Mouse (Mus musculus): ENCODE results near the gene Gm45140. TPM values are rescaled to one million over a fixed set of nuclear protein-coding genes. Genes with fewer than 3 reads are reported as not detected.
"Not testable (repeated sequence)": the region's sequence is repeated elsewhere in the genome, so short reads cannot be mapped to it uniquely, and the experiment has no call there.

The Gm45140 gene
- polyA plus RNA-seq, 1 experiment from 2014 or later = 2.1 TPM

DNA sequence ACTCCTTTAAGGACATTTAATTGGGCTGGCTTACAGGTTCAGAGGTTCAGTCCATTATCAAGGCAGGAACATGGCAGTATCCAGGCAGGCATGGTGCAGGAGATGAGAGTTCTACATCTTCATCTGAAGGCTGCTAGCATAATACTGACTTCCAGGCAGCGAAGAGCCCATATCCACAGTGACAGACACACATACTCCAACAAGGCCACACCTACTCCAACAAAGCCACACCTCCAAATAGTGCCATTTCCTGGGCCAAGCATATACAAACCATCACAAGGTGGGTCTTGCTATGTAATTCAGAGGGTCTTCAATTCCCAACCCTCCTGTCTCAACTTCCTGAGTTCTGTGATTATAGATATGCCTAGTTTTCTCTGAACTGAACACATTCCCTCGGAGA lies 71.3 kb downstream of the Gm45140 start:
- not testable (repeated sequence) for H3K9me3 ChIP-seq; H3K4me2 ChIP-seq; H3K36me3 ChIP-seq; H3K9ac ChIP-seq; H3K4me3 ChIP-seq; H3K27me3 ChIP-seq (replicated peaks); ATAC-seq (ENCODE audit: extremely low read depth, insufficient number of reproducible peaks, low FRiP score, low TSS enrichment); H3K27ac ChIP-seq (replicated peaks); H3K4me1 ChIP-seq
- WGBS = 85% methylated on average over 2 of the region's 2 CpGs

GRCm38 (mm10) chr6:87763376-87764280 lies 72.0 kb downstream of the Gm45140 start:
- Histone ChIP-seq H3K36me3 (no peaks in the 10 kb centered on the region), H3K4me3 (no peak overlapping the region), H3K9ac (no peak overlapping the region), H3K9me3 (no peaks in the 10 kb centered on the region), H3K27me3 (replicated peaks) (peaks cover 5% of the 10 kb centered on the region; the same call in 1 of the 2 replicates), H3K4me2 (no peak overlapping the region), H3K4me1 (no peaks in the 10 kb centered on the region), H3K27ac (replicated peaks) (no peak overlapping the region)
- 53% methylated on average over 4 of the region's 4 CpGs for WGBS
- ATAC-seq (ENCODE audit: extremely low read depth, insufficient number of reproducible peaks, low FRiP score, low TSS enrichment) = no peak

GRCm38 (mm10) chr6:87762161-87762560 lies 73.4 kb downstream of the Gm45140 start:
- Histone ChIP-seq H3K27me3 (replicated peaks) (peaks cover 5% of the 10 kb centered on the region; the same call in 1 of the 2 replicates), H3K27ac (replicated peaks) (no peak overlapping the region), H3K9me3 (no peaks in the 10 kb centered on the region), H3K36me3 (no peaks in the 10 kb centered on the region), H3K4me1 (no peaks in the 10 kb centered on the region), H3K4me2 (no peak overlapping the region), H3K9ac (no peak overlapping the region), H3K4me3 (no peak overlapping the region)
- no peak for ATAC-seq (ENCODE audit: extremely low read depth, insufficient number of reproducible peaks, low FRiP score, low TSS enrichment)
- WGBS = 78% methylated on average over 5 of the region's 5 CpGs

DNA sequence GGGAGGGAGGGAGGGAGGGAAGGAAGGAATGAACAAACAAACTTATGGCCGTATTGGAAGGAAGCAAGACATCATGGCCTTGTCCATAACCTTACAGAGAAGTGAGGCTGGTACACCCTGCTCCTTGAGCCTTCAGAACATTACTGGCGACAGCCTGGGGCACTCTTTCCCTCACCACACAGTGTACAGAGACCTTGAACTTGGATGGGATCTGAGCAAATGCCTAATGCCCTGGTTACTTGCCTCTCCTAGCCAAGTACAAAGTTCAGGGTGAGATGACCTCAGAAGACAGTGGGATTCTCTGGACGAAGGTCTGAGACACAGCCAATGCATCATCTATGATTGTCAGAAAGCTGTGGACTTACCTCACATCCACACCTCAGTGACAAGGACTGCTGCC lies 75.7 kb downstream of the Gm45140 start:
- Histone ChIP-seq H3K27me3 (replicated peaks) (peaks cover 5% of the 10 kb centered on the region; the same call in 1 of the 2 replicates), H3K9me3 (no peaks in the 10 kb centered on the region), H3K4me3 (no peak overlapping the region), H3K9ac (no peak overlapping the region), H3K4me2 (no peak overlapping the region), H3K36me3 (no peaks in the 10 kb centered on the region), H3K27ac (replicated peaks) (no peak overlapping the region), H3K4me1 (no peaks in the 10 kb centered on the region)
- WGBS = 48% methylated on average over 3 of the region's 3 CpGs
- no peak for ATAC-seq (ENCODE audit: extremely low read depth, insufficient number of reproducible peaks, low FRiP score, low TSS enrichment)

GRCm38 (mm10) chr6:87759404-87759803 lies 76.2 kb downstream of the Gm45140 start:
- no peaks in the 10 kb centered on the region for H3K9me3 ChIP-seq
- H3K27me3 ChIP-seq (replicated peaks) = peaks cover 5% of the 10 kb centered on the region; the same call in 1 of the 2 replicates
- H3K4me2 ChIP-seq = no peak overlapping the region
- H3K4me3 ChIP-seq = no peak overlapping the region
- H3K9ac ChIP-seq = no peak overlapping the region
- H3K27ac ChIP-seq (replicated peaks) = no peak overlapping the region
- no peaks in the 10 kb centered on the region for H3K4me1 ChIP-seq
- no peak for ATAC-seq (ENCODE audit: extremely low read depth, insufficient number of reproducible peaks, low FRiP score, low TSS enrichment)
- 65% methylated on average over 3 of the region's 3 CpGs for WGBS
- H3K36me3 ChIP-seq = no peaks in the 10 kb centered on the region

GRCm38 (mm10) chr6:87756896-87757295 lies 78.7 kb downstream of the Gm45140 start:
- Histone ChIP-seq H3K9me3 (no peaks in the 10 kb centered on the region), H3K9ac (no peak overlapping the region), H3K27me3 (replicated peaks) (peaks cover 5% of the 10 kb centered on the region; the same call in 1 of the 2 replicates), H3K4me3 (no peak overlapping the region), H3K27ac (replicated peaks) (no peak overlapping the region), H3K4me2 (no peak overlapping the region), H3K4me1 (no peaks in the 10 kb centered on the region), H3K36me3 (no peaks in the 10 kb centered on the region)
- 85% methylated on average over 8 of the region's 8 CpGs for WGBS
- no peak for ATAC-seq (ENCODE audit: extremely low read depth, insufficient number of reproducible peaks, low FRiP score, low TSS enrichment)

- no peak overlapping the region for H3K4me3 ChIP-seq
- no peak for ATAC-seq (ENCODE audit: extremely low read depth, insufficient number of reproducible peaks, low FRiP score, low TSS enrichment)
- H3K4me1 ChIP-seq = no peaks in the 10 kb centered on the region
- no peak overlapping the region for H3K27ac ChIP-seq (replicated peaks)
- H3K9ac ChIP-seq = no peak overlapping the region
- no peak overlapping the region for H3K4me2 ChIP-seq
- H3K27me3 ChIP-seq (replicated peaks) = peaks cover 18% of the 10 kb centered on the region
- no peaks in the 10 kb centered on the region for H3K36me3 ChIP-seq
- no peaks in the 10 kb centered on the region for H3K9me3 ChIP-seq
- WGBS = 74% methylated on average over 4 of the region's 4 CpGs
These were observed 80.4 kb downstream of the Gm45140 start for GRCm38 (mm10) chr6:87755196-87755595.

DNA sequence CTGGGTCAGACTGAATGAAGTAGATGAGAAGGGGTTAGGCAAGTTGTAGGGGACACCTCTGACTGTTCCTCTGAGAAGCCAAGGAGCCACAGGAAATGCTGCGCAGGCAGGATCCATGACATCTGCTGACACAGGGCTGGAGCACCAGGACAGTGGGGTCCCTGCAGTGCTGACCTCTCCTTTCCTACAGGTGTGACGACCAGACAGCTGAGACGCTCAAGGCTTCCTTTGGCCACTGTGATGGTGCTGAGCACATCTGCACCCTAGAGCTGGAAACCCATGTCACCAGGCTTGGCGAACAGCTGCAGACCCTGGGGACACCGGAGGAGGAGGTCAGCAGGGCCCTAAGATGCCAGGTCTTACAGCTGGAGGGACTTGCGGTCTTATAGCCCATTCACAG lies 84.0 kb downstream of the Gm45140 start:
- Histone ChIP-seq H3K9ac (no peak overlapping the region), H3K9me3 (no peaks in the 10 kb centered on the region), H3K4me2 (no peak overlapping the region), H3K4me3 (no peak overlapping the region), H3K27ac (replicated peaks) (no peak overlapping the region), H3K36me3 (no peaks in the 10 kb centered on the region), H3K4me1 (peaks cover 13% of the 10 kb centered on the region), H3K27me3 (replicated peaks) (peaks cover 12% of the 10 kb centered on the region)
- no peak for ATAC-seq (ENCODE audit: extremely low read depth, insufficient number of reproducible peaks, low FRiP score, low TSS enrichment)
- WGBS = 78% methylated on average over 6 of the region's 6 CpGs

- H3K27me3 ChIP-seq (replicated peaks) = peaks cover 12% of the 10 kb centered on the region
- H3K9ac ChIP-seq = no peak overlapping the region
- no peak overlapping the region for H3K27ac ChIP-seq (replicated peaks)
- no peak for ATAC-seq (ENCODE audit: extremely low read depth, insufficient number of reproducible peaks, low FRiP score, low TSS enrichment)
- WGBS = 66% methylated on average over 8 of the region's 8 CpGs
- H3K4me3 ChIP-seq = no peak overlapping the region
- H3K4me2 ChIP-seq = no peak overlapping the region
- no peaks in the 10 kb centered on the region for H3K36me3 ChIP-seq
- H3K9me3 ChIP-seq = no peaks in the 10 kb centered on the region
- H3K4me1 ChIP-seq = peaks cover 14% of the 10 kb centered on the region
These were observed 85.2 kb downstream of the Gm45140 start for GRCm38 (mm10) chr6:87750184-87750910.

DNA sequence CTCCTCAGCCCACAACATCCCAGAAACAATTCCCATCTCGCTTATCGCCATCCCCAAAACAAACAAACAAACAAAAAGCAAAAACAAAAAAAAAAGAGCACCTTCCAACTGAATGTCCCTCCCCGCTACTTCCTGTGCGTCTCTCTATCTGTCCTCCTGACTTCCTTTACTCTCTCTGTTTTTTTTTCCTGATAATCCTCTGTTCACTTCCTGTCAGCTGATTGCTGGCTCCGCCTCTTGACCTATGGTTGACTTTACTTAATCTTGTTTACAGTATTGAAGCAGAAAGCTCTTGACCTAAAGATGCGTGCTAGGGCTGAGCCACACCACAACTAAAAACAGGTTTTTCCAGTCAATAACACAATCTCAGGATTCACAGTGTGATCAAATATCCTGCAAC lies 87.1 kb downstream of the Gm45140 start:
- H3K4me2 ChIP-seq = no peak overlapping the region
- 62% methylated on average over 6 of the region's 6 CpGs for WGBS
- ATAC-seq (ENCODE audit: extremely low read depth, insufficient number of reproducible peaks, low FRiP score, low TSS enrichment) = no peak

DNA sequence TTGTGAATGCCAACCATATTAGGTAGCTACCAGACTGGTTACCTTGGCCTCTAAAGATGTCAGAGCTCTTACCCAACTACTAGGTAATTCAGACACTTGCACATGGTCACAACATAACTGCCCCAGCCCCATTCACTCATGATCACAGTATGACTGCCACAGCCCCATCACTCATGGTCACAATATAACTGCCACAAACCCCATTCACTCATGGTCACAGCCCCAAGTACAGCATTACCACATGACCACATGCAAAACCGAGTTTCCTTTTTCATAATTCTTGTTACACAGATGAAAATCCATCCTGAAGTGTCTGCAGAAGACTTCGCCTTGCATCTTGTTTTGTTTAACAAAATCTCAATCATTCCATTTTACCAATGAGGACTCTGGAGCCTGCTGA lies 87.5 kb downstream of the Gm45140 start:
- ATAC-seq (ENCODE audit: extremely low read depth, insufficient number of reproducible peaks, low FRiP score, low TSS enrichment) = no peak
- H3K27ac ChIP-seq (replicated peaks) = 0 out of 2 replicates have a peak overlapping the region, but pooled peaks have one; percentile 8
- 78% methylated on average over 2 of the region's 2 CpGs for WGBS

More for the DNA sequence above, 87.1 kb downstream of the Gm45140 start:
- Histone ChIP-seq H3K9me3 (no peaks in the 10 kb centered on the region), H3K27me3 (replicated peaks) (peaks cover 12% of the 10 kb centered on the region), H3K9ac (no peak overlapping the region), H3K27ac (replicated peaks) (no peak overlapping the region), H3K4me3 (no peak overlapping the region), H3K4me1 (peaks cover 14% of the 10 kb centered on the region), H3K36me3 (no peaks in the 10 kb centered on the region)

More for the DNA sequence above, 87.5 kb downstream of the Gm45140 start:
- H3K36me3 ChIP-seq = no peaks in the 10 kb centered on the region
- H3K4me1 ChIP-seq = peaks cover 14% of the 10 kb centered on the region
- H3K9me3 ChIP-seq = no peaks in the 10 kb centered on the region
- H3K4me2 ChIP-seq = no peak overlapping the region
- H3K27me3 ChIP-seq (replicated peaks) = peaks cover 12% of the 10 kb centered on the region
- no peak overlapping the region for H3K9ac ChIP-seq
- H3K4me3 ChIP-seq = no peak overlapping the region

All from heart, embryonic 13.5 days (tissue).